Mouse (Mus musculus) splenic B cell, adult 2 months (primary cell): ENCODE results near the gene Baz1b.

Source experiments
- DNase-seq: peaks from one replicate; pipeline ENCODE4 v3.0.0-alpha.2; 2011; ENCODE audit warnings: low read depth, low spot score
- H3K27me3 ChIP-seq: 2 replicates; pipeline ENCODE4 v1.6.1; 2012; ENCODE audit warnings: mild to moderate bottlenecking, low read length, moderate library complexity, mixed read lengths; ENCODE audit not compliant: control insufficient read depth, poor library complexity, insufficient read depth, severe bottlenecking
- H3K36me3 ChIP-seq: 2 replicates; pipeline ENCODE4 v1.6.1; 2012; ENCODE audit warnings: mild to moderate bottlenecking, low read length, moderate library complexity, mixed read lengths; ENCODE audit not compliant: control insufficient read depth, poor library complexity, insufficient read depth, severe bottlenecking

Gene Baz1b

DNA sequence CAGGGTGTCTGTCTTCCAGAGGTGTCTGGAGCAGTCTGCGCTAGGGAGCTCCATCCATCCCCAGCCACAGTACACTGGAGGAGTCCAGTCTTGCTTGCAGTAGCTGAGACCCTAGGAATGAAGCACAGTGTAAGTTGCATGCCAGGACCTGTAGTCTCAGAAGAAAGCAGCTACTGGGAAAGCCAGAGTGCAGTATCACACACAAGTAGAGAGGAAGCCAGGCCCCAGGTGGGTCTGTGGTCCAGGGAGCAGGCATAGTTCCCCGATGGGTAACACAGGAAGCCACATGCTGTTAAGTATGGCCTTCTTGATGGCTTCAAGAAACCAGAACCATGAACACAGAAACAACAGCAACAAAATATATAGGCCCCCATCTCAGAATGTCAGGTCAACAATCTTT is 104.9 kb downstream of the Baz1b start:
- no peak for DNase-seq
- Histone ChIP-seq H3K36me3 (no peaks in the 10 kb centered on the region), H3K27me3 (no peaks in the 10 kb centered on the region)
